Mouse (Mus musculus) G1E (cell line): ENCODE measurements around the gene Dnah17.

Experiments used
- CTCF ChIP-seq: IDR thresholded peaks from 2 replicates; pipeline ENCODE4 v1.5.1; 2012; ENCODE audit warnings: low read depth, low read length, inconsistent platforms, mixed read lengths
- GATA1 ChIP-seq: IDR thresholded peaks from 2 replicates; pipeline ENCODE4 v1.6.1; 2012; ENCODE audit warnings: borderline replicate concordance, low read length, inconsistent platforms, mixed read lengths
- GATA2 ChIP-seq: IDR thresholded peaks from 2 replicates; pipeline ENCODE4 v1.6.1; 2012; ENCODE audit warnings: low read depth, low read length, inconsistent platforms, borderline replicate concordance
- TAL1 ChIP-seq: conservative IDR thresholded peaks from 2 replicates; pipeline ENCODE4 v1.6.1; 2012; ENCODE audit warnings: low read depth, low read length, inconsistent platforms, mixed read lengths

GRCm38 (mm10) chr11:118121592-118121991, 8.8 kb downstream of the Dnah17 start:
- no peak for TF ChIP-seq CTCF
- no peak for TF ChIP-seq GATA2
- no peak for TF ChIP-seq TAL1
- no peak for TF ChIP-seq GATA1
